Mouse (Mus musculus) neural tube, embryonic 13.5 days (tissue): ENCODE measurements around the gene Mrrf. TPM values are rescaled to one million over a fixed set of nuclear protein-coding genes. Genes with fewer than 3 reads are reported as not detected.
"Not testable (repeated sequence)": the region's sequence is repeated elsewhere in the genome, so short reads cannot be mapped to it uniquely, and the experiment has no call there.

Experiments used
- ATAC-seq: fragments of 200-750 bp; cut with Nextera tagmentation; 2 replicates; pipeline ENCODE4 v1.8.0; 2017; ENCODE audit warnings: low read depth, mild to moderate bottlenecking, moderate TSS enrichment, moderate library complexity
- H3K27ac ChIP-seq: fragments of 300-500 bp; sonication (generic); replicated peaks from 2 replicates; pipeline ENCODE4 v1.5.1; 2015; ENCODE audit warnings: moderate library complexity, mild to moderate bottlenecking, inconsistent platforms
- H3K27me3 ChIP-seq: fragments of 300-500 bp; sonication (generic); 2 replicates; pipeline ENCODE4 v1.6.1; 2015; ENCODE audit warnings: mild to moderate bottlenecking, inconsistent platforms
- H3K36me3 ChIP-seq: fragments of 300-500 bp; sonication (generic); 2 replicates; pipeline ENCODE4 v1.6.1; 2015; ENCODE audit warnings: mild to moderate bottlenecking, inconsistent platforms
- H3K4me1 ChIP-seq: fragments of 300-500 bp; sonication (generic); replicated peaks from 2 replicates; pipeline ENCODE4 v1.6.1; 2015; ENCODE audit warnings: inconsistent platforms
- H3K4me2 ChIP-seq: fragments of 300-500 bp; sonication (generic); 2 replicates; pipeline ENCODE4 v1.6.1; 2015; ENCODE audit warnings: inconsistent platforms, mild to moderate bottlenecking, moderate library complexity
- H3K4me3 ChIP-seq: fragments of 300-500 bp; sonication (generic); 2 replicates; pipeline ENCODE4 v1.5.1; 2015; ENCODE audit warnings: mild to moderate bottlenecking, inconsistent platforms
- H3K9ac ChIP-seq: fragments of 300-500 bp; sonication (generic); 2 replicates; pipeline ENCODE4 v1.6.1; 2015; ENCODE audit warnings: moderate library complexity, mild to moderate bottlenecking, inconsistent platforms
- H3K9me3 ChIP-seq: fragments of 300-500 bp; sonication (generic); 2 replicates; pipeline ENCODE4 v1.6.1; 2016; ENCODE audit warnings: inconsistent platforms
- WGBS: fragments of 180-500 bp; shearing (Covaris S2); methylation state at CpG from one replicate; pipeline ENCODE4 v1.1.7; 2015; 5-methylcytosine and 5-hydroxymethylcytosine counted together
- polyA plus RNA-seq: library from polyadenylated mRNA; unstranded; fragments of >200 nt; fragmentation: Nextera tagmentation; extraction: Ambion mirVana; gene quantifications from 2 replicates; pipeline ENCODE4 v1.2.1, GENCODE M21; 2015

Mrrf gene
- polyA plus RNA-seq, 1 experiment from 2014 or later = 30.7 TPM

DNA sequence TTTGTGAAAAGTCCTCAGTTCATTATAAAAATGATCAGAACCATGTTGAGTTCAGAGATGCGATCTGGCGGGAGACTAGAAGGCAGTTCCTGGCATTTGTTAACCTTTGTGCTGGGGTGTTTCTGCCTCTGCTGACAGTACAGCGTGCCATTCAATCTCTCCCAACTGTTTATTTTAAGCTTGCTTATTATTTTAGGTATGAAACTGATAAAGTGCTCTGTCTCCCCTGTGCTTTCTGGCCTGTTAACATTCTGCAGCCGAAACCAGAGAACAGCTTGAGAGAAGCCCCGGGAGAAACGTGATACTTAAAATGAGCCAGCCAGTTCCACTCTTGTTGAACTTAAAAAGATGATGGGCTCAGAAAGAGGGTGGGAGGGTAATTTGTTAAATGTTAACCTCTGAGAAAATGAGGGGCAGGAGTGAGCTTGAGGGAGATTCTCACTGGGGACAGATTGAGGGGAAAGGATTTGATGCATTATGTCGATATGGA is 12.7 kb downstream of the Mrrf start:
- no peaks in the 10 kb centered on the region for H3K9me3 ChIP-seq
- no peaks in the 10 kb centered on the region for H3K27me3 ChIP-seq
- no peak overlapping the region for H3K9ac ChIP-seq
- H3K4me1 ChIP-seq = no peaks in the 10 kb centered on the region
- no peak overlapping the region for H3K4me3 ChIP-seq
- H3K36me3 ChIP-seq = peaks cover 39% of the 10 kb centered on the region
- WGBS = 86% methylated on average over 7 of the region's 7 CpGs
- H3K4me2 ChIP-seq = no peak overlapping the region
- no peak overlapping the region for H3K27ac ChIP-seq
- ATAC-seq = no peak

DNA sequence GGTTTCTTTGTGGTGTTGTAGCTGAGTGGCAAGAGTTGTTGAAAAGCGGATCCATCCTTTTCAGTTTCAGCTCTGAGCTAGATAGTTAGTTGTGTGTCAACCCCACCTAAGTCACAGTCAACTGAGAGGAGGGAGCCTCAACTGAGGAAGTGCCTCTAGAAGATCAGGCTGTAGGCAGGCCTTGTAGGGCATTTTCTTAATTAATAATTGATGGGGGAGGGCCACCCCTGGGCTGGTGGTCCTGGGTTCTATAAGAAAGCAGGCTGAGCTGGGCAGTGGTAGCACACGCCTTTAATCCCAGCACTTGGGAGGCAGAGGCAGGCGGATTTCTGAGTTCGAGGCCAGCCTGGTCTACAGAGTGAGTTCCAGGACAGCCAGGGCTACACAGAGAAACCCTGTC is 16.2 kb downstream of the Mrrf start:
- not testable (repeated sequence) for ATAC-seq, H3K4me3 ChIP-seq, H3K27ac ChIP-seq, H3K9ac ChIP-seq, H3K4me2 ChIP-seq, H3K9me3 ChIP-seq, H3K4me1 ChIP-seq, H3K27me3 ChIP-seq
- WGBS = 93% methylated on average over 4 of the region's 4 CpGs
- peaks cover 58% of the 10 kb centered on the region for H3K36me3 ChIP-seq

DNA sequence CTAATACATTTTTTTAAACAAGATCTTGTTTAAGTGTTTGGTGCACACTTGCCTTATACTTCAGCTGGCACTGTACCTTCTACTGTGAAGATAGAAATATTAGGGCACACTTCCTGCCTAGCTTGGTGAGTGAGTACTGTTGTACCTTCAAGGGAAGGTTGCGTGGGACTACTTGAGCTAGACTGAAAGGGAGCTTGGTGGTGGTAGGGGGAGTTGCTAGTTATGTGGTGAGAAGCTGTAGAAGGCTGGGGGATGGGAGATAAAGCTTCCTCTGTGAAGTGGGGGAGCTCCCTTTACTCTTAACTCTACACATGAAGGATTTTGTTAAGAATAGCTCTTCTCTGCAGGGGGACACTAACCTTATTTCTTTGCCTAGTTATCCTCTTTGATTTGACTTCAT is 21.3 kb downstream of the Mrrf start:
- Histone ChIP-seq H3K27ac (no peak overlapping the region), H3K9me3 (no peaks in the 10 kb centered on the region), H3K4me3 (no peak overlapping the region), H3K27me3 (no peaks in the 10 kb centered on the region), H3K36me3 (peaks cover 51% of the 10 kb centered on the region), H3K4me1 (no peaks in the 10 kb centered on the region), H3K9ac (no peak overlapping the region), H3K4me2 (no peak overlapping the region)
- 100% methylated on average over 1 of the region's 1 CpGs for WGBS
- no peak for ATAC-seq

DNA sequence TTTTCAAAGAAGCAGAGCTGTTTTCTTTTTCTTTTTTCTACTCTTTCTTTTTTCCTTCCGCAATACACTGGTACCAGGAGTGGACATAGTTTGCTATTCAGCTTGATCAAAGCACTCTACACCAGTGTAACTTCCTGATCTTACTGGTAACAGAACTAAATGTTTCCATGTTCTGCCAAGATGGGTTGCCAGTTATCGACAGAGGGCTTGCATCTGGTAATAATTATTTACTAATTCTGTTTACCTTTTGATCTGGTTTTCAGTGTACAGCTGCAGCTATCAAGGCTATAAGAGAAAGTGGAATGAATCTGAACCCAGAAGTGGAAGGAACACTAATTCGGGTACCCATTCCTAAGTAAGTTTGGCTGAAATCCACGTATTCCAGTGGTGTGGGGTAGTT is 23.1 kb downstream of the Mrrf start:
- H3K36me3 ChIP-seq = peaks cover 44% of the 10 kb centered on the region
- no peaks in the 10 kb centered on the region for H3K4me1 ChIP-seq
- no peak overlapping the region for H3K27ac ChIP-seq
- H3K9me3 ChIP-seq = no peaks in the 10 kb centered on the region
- no peak overlapping the region for H3K4me3 ChIP-seq
- WGBS = 89% methylated on average over 4 of the region's 4 CpGs
- no peaks in the 10 kb centered on the region for H3K27me3 ChIP-seq
- H3K9ac ChIP-seq = no peak overlapping the region
- no peak for ATAC-seq
- H3K4me2 ChIP-seq = no peak overlapping the region

DNA sequence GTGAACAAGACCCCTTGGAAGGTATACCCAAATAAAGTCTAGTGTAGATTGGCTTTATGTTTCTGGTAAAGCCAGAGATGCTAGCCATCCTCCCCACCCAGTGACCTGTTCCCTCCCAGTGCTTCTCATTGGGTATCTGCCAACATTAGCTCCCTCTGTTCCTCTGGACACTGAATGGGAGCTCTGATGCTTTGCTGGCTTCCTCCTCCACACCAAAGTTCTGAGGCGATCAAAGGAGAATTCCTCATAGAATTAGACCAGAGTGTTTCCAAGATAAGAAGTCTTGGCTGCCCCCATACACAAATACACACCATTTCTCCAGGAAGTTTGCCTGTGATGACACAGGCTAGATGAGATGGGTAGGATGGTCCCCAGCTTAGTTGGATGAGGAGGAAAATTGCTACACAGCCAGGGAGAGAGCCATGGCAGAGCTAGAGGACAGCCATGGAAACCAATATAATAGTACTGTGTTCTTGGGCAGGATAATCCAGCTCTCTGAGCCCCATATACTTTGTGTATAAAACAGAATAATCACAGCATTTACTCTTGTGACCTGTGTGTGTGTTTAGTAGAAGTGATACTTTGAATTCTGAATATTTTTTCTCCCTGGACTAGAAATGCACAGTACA is 31.9 kb downstream of the Mrrf start:
- Histone ChIP-seq H3K4me3 (no peak overlapping the region), H3K27ac (no peak overlapping the region), H3K27me3 (no peaks in the 10 kb centered on the region), H3K9ac (no peak overlapping the region), H3K36me3 (peaks cover 16% of the 10 kb centered on the region), H3K9me3 (no peaks in the 10 kb centered on the region), H3K4me2 (no peak overlapping the region), H3K4me1 (peaks cover 5% of the 10 kb centered on the region; the same call in 1 of the 2 replicates)
- no peak for ATAC-seq
- WGBS = 80% methylated on average over 1 of the region's 1 CpGs

DNA sequence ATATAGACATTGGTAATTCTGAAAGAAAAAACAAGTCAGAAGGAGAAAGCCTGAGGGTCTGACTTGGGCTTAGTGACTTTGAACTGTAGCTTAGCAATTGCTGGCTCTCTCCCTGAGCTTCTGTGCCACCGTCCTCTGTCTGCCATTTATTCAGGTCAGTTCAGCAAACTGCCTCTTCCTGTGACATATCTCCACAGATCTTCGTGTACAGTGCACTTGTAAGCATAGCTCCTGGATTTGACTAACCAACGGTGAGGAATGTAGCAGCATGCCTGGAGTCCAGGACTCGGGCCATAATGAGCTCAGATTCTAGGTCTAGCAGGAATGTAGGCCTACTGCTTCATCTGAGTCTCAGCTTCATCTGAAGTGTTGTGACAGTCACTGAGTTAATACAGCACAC is 33.0 kb downstream of the Mrrf start:
- 90% methylated on average over 4 of the region's 4 CpGs for WGBS
- no peak overlapping the region for H3K4me3 ChIP-seq
- ATAC-seq = no peak

DNA sequence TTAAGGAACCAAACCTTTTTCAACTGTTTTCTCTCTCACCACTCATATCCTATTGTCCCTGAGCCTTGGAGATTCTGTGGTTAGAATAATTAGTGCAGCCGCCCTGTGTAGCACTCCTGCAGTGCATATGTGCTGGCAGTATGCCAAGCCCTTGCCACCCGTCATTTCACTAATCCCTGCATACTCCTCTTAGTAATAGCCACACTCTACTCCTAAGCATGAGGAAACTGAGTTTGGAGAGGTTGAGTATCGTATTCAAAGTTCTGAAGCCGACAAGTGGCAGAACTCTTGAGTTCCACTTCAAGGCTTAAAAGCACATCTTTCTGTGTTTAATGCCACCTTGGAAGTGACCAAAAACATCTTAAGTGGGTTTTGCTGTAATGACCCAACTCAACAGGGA is 35.9 kb downstream of the Mrrf start:
- no peaks in the 10 kb centered on the region for H3K9me3 ChIP-seq
- no peak overlapping the region for H3K4me3 ChIP-seq
- 0 out of 2 replicates have a peak overlapping the region, but pooled peaks have one; percentile 18 for H3K27ac ChIP-seq
- peaks cover 15% of the 10 kb centered on the region for H3K36me3 ChIP-seq
- no peak for ATAC-seq
- 63% methylated on average over 4 of the region's 4 CpGs for WGBS
- no peak overlapping the region for H3K4me2 ChIP-seq
- no peak overlapping the region for H3K9ac ChIP-seq
- H3K27me3 ChIP-seq = no peaks in the 10 kb centered on the region
- peaks cover 5% of the 10 kb centered on the region; the same call in 1 of the 2 replicates for H3K4me1 ChIP-seq

More for the DNA sequence above, 33.0 kb downstream of the Mrrf start:
- H3K4me1 ChIP-seq = peaks cover 5% of the 10 kb centered on the region; the same call in 1 of the 2 replicates
- H3K4me2 ChIP-seq = no peak overlapping the region
- no peaks in the 10 kb centered on the region for H3K27me3 ChIP-seq
- no peaks in the 10 kb centered on the region for H3K9me3 ChIP-seq
- no peak overlapping the region for H3K9ac ChIP-seq
- peaks cover 14% of the 10 kb centered on the region; the same call in 1 of the 2 replicates for H3K36me3 ChIP-seq
- no peak overlapping the region for H3K27ac ChIP-seq

DNA sequence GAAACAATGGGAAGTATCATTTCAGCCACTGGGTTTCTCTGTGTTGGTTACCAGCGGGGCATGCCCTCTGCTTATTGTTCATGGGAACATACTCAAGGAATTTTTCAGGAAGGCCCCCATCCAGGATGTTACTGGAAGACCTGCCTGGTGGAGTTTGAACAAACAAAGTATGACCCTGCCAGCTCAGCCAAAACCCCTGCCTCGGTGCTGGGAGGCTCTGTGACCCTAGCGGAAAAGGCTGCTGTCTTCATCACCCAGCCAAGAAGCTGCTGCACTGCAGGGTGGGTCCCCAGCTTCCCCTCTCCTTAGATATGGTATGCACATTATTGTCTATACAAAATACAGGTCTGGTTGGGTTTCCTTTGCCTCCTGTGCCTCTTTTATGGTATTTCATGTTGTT is 36.4 kb downstream of the Mrrf start:
- Histone ChIP-seq H3K4me2 (no peak overlapping the region), H3K9ac (no peak overlapping the region), H3K4me3 (no peak overlapping the region), H3K9me3 (no peaks in the 10 kb centered on the region), H3K4me1 (peaks cover 5% of the 10 kb centered on the region; the same call in 1 of the 2 replicates), H3K36me3 (peaks cover 19% of the 10 kb centered on the region), H3K27me3 (no peaks in the 10 kb centered on the region), H3K27ac (no peak overlapping the region)
- WGBS = 84% methylated on average over 3 of the region's 3 CpGs
- ATAC-seq = no peak

DNA sequence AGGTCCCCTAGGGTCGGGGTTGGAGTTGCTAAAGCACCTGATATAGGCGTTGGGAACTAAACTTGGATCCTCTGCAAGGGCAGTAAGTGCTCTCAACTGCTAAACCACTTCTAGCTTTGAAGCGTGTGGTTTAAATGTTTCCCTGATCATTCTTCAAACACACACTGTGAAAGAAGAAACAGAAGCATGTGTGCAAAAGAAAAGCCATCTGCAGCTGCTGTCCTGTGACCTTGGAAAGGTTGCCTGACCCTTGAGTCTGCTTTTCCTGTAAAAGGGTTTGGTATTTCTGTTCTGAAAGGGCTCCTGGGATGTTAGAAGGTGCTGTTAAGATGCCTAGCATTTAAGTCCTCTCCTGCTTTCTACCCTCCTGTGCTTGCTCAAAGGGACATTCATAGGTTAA is 43.3 kb downstream of the Mrrf start:
- WGBS = 79% methylated on average over 3 of the region's 3 CpGs

DNA sequence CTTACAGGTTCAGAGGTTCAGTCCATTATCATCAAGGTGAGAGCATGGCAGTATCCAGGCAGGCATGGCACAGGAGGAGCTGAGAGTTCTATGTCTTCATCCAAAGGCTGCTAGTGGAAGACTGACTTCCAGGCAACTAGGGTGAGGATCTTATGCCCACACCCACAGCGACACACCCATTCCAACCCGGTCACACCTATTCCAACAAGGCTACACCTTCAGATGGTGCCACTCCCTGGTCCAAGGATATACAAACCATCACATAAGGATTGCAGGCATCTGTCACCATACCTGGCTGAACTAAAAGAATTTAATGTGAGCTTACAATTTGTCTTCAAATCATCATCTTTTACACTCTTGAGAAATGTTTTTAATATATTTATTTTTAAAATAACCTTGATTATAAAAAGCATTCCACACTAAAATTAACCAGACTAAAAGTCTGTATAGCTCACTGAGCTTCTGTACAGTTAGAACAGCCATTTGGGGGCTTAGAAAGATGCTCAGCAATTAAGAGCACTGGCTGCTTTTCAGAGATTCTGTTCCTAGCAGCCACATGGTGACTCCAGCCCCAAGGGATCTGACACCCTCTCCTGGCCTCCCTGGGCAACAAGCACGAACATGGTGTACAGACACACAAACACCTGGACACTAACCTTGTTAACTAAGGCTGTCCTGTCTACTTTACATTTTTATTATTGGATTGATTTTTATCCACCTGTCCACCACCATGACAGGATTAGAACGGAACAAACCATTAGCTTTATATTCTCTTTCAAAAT is 45.6 kb downstream of the Mrrf start:
- 89% methylated on average over 4 of the region's 4 CpGs for WGBS
- H3K27ac ChIP-seq, H3K9ac ChIP-seq, H3K4me2 ChIP-seq, H3K27me3 ChIP-seq, H3K4me1 ChIP-seq, ATAC-seq, H3K9me3 ChIP-seq, H3K4me3 ChIP-seq: not testable (repeated sequence)
- H3K36me3 ChIP-seq = peaks cover 32% of the 10 kb centered on the region

More for the DNA sequence above, 43.3 kb downstream of the Mrrf start:
- Histone ChIP-seq H3K27ac (no peak overlapping the region), H3K4me3 (no peak overlapping the region), H3K4me1 (no peaks in the 10 kb centered on the region), H3K9me3 (no peaks in the 10 kb centered on the region), H3K4me2 (no peak overlapping the region), H3K27me3 (no peaks in the 10 kb centered on the region), H3K36me3 (peaks cover 39% of the 10 kb centered on the region), H3K9ac (no peak overlapping the region)
- no peak for ATAC-seq

DNA sequence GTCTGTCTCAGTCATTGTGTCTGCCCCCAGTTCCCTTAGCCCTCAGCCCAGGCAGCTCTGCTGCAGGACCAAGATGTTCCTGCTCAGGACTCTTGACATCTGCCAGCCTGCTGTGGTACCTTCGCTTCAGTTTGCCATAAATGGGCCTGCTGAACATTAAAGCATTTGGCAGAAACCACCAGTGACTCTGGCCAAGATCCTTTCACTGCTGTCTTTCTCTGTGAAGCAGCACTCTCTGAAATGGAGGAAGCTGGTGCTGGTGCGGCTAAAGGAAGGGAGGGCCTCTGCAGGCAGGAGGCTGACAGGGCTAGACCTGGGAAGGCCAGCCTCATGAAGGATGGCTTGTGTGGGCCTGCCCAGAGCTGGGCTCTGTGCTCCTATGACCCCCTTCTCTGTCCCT is 47.1 kb downstream of the Mrrf start:
- 66% methylated on average over 2 of the region's 2 CpGs for WGBS
- Histone ChIP-seq H3K36me3 (peaks cover 19% of the 10 kb centered on the region), H3K9me3 (no peaks in the 10 kb centered on the region), H3K27ac (no peak overlapping the region), H3K9ac (no peak overlapping the region), H3K4me3 (no peak overlapping the region), H3K27me3 (no peaks in the 10 kb centered on the region), H3K4me1 (no peaks in the 10 kb centered on the region), H3K4me2 (no peak overlapping the region)
- ATAC-seq = no peak

DNA sequence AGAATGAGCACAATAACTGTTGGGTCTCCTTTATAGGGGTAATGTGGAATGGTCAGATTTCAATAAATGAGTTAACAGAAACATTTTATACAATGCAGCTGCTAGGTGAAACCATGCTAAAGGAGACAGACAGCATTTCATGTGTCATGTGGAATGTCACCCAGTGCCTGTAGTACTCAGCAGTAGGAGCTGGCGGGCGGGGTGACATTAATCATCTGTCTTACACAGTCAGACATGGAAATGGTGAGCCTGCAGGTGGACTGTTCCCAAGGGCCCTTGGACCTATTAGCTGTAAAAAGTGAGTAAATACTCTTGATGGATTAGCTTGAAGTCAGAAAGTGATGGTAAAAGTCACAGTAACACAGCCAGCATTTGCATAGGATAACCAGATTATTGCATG is 48.0 kb downstream of the Mrrf start:
- H3K9me3 ChIP-seq = no peaks in the 10 kb centered on the region
- peaks cover 14% of the 10 kb centered on the region for H3K36me3 ChIP-seq
- H3K4me2 ChIP-seq = no peak overlapping the region
- H3K27me3 ChIP-seq = no peaks in the 10 kb centered on the region
- H3K4me3 ChIP-seq = no peak overlapping the region
- H3K27ac ChIP-seq = no peak overlapping the region
- H3K4me1 ChIP-seq = no peaks in the 10 kb centered on the region
- no peak overlapping the region for H3K9ac ChIP-seq
- WGBS = 83% methylated on average over 2 of the region's 2 CpGs
- no peak for ATAC-seq
